Mouse (Mus musculus) embryonic facial prominence, embryonic 14.5 days (tissue): ENCODE data around the gene Vps4b. TPM values are rescaled to one million over a fixed set of nuclear protein-coding genes. Genes with fewer than 3 reads are reported as not detected.
A peak's percentile ranks its signal among the peaks of the same experiment; 100 is the strongest.

ENCODE experiments used
- ATAC-seq: fragments of 200-750 bp; cut with Nextera tagmentation; 2 replicates; pipeline ENCODE4 v1.8.0; 2017; ENCODE audit warnings: low read depth, moderate number of reproducible peaks, moderate TSS enrichment
- DNase-seq: peaks from one replicate; pipeline ENCODE4 v3.0.0-alpha.2; 2015; ENCODE audit warnings: low spot score
- H3K27ac ChIP-seq: fragments of 300-500 bp; sonication (generic); replicated peaks from 2 replicates; pipeline ENCODE4 v1.5.1; 2014; ENCODE audit warnings: low read depth, mild to moderate bottlenecking, low read length, moderate library complexity
- H3K27me3 ChIP-seq: fragments of 300-500 bp; sonication (generic); replicated peaks from 2 replicates; pipeline ENCODE4 v1.6.1; 2014; ENCODE audit warnings: low read length; ENCODE audit not compliant: control insufficient read depth, insufficient read depth
- H3K36me3 ChIP-seq: fragments of 300-500 bp; sonication (generic); 2 replicates; pipeline ENCODE4 v1.6.1; 2014; ENCODE audit warnings: low read length, mixed read lengths; ENCODE audit not compliant: control insufficient read depth, insufficient read depth
- H3K4me1 ChIP-seq: fragments of 300-500 bp; sonication (generic); 2 replicates; pipeline ENCODE4 v1.6.1; 2014; ENCODE audit warnings: antibody characterized with exemption, low read length; ENCODE audit not compliant: control insufficient read depth, insufficient read depth
- H3K4me2 ChIP-seq: fragments of 300-500 bp; sonication (generic); 2 replicates; pipeline ENCODE4 v1.6.1; 2014; ENCODE audit warnings: low read depth, mild to moderate bottlenecking, low read length, moderate library complexity, mixed read lengths
- H3K4me3 ChIP-seq: fragments of 300-500 bp; sonication (generic); 2 replicates; pipeline ENCODE4 v1.5.1; 2014; ENCODE audit warnings: low read depth, mild to moderate bottlenecking, low read length
- H3K9ac ChIP-seq: fragments of 300-500 bp; sonication (generic); 2 replicates; pipeline ENCODE4 v1.6.1; 2014; ENCODE audit warnings: low read depth, mild to moderate bottlenecking, low read length, moderate library complexity, mixed read lengths
- H3K9me3 ChIP-seq: fragments of 300-500 bp; sonication (generic); 2 replicates; pipeline ENCODE4 v1.6.1; 2016; ENCODE audit warnings: low read length; ENCODE audit not compliant: control insufficient read depth
- whole genome bisulfite sequencing: fragments of 180-500 bp; shearing (Covaris S2); extraction: QIAGEN DNeasy Blood & Tissue Kit; methylation state at CpG from one replicate; pipeline ENCODE4 v1.1.7; 2014; 5-methylcytosine and 5-hydroxymethylcytosine counted together
- polyA plus RNA-seq: library from polyadenylated mRNA; unstranded; fragments of >200 nt; fragmentation: Nextera tagmentation; extraction: Ambion mirVana; gene quantifications from 2 replicates; pipeline ENCODE4 v1.2.1, GENCODE M21; 2014

The Vps4b gene
- polyA plus RNA-seq, 1 experiment from 2014 or later = 54.9 TPM

DNA sequence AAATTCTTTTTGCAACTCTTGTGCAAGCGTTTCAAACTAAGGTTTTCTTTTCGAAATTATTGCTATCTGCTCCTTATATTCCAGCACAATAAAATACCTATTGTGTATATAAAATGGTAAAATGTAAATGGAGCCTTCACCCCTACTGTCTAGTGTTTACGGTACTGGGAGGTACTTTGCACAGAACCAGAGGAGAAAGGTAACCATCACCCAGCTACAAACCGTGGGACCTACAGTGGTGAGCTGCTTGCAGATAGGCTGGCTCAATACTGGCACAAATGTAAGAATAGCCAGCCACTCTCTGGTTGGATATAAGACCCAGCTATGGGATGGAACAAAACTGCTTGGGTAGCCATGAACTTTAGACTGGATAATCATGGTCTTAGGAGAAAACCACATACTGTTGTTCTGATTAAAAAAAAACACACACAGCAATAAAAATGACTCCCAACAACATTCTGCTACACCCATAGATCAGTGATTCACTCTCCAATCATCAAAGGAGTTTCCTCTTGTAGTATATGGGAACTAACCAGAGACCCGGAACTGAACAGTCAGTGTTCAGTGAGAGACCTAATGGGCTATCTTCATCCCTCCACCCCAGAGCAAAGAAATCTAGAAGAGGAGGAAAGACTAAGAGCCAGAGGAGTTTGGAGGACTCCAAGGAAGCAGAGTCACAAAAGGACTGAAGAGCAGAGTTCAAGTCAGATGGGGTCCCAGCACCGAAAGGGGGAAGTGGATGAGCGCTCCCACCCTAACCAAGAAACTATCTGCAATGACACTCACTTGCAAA lies 655 bp upstream of the Vps4b start:
- DNase-seq (no peak), ATAC-seq (no peak)
- Histone ChIP-seq H3K4me3 (peak overlapping the region; percentile 88), H3K27me3 (no peaks in the 10 kb centered on the region), H3K27ac (0 out of 2 replicates have a peak overlapping the region, but pooled peaks have one; percentile 28), H3K36me3 (0 out of 2 replicates have a peak, but pooled peaks cover 5% of the 10 kb centered on the region), H3K4me2 (peak overlapping the region; percentile 69), H3K9ac (peak overlapping the region; percentile 44), H3K4me1 (peaks cover 12% of the 10 kb centered on the region), H3K9me3 (no peaks in the 10 kb centered on the region)
- 62% methylated on average over 7 of the region's 7 CpGs for WGBS

DNA sequence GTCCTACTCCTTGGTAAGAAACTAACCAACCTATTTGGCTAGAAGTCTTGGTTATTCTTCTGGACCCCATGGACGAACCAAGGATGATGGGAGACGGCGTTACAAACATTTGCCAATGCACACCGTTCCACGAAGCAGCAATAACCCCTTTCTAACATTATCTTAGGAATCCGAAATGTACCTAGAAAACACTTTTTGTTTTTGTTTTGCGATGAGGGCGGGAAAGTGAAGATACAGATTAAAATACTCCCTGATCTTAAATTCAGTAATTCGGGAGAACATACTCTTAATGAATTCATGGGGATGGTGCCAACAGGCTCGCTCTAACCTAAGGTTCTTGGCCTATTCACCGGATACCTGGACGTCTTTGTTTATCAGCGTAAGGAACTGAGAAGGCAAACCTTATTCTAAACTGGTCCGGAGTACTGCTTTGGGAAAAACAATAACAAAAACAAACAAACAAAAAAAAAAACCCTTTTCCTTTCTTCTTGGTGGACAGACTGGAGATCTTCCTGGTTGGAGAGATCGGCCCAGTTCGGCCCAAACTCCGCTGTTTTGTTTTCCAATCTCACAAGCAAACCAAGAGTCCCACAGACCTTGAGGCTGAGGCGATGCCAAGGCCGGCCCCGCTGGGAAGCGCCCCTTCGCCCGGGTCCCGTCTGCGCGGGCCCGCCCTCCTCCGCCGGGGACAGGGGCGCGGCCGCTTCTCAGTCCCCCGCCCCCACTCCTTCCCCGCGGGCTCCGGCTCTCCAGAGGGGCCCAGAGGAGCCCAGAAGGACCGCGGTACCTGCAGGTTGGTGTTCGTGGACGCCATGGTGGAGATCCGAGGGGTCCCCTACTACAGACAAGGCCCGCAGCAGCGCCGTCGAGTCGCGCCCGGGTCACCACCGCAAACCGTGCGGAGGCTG lies 640 bp downstream of the Vps4b start:
- no peak for DNase-seq
- H3K4me1 ChIP-seq = peaks cover 12% of the 10 kb centered on the region
- H3K4me3 ChIP-seq = peak overlapping the region; percentile 88
- peak; percentile 86 for ATAC-seq
- H3K27ac ChIP-seq = peak overlapping the region; percentile 93
- H3K9me3 ChIP-seq = no peaks in the 10 kb centered on the region
- 0 out of 2 replicates have a peak, but pooled peaks cover 5% of the 10 kb centered on the region for H3K36me3 ChIP-seq
- WGBS = 2% methylated on average over 45 of the region's 51 CpGs
- peak overlapping the region; percentile 69 for H3K4me2 ChIP-seq
- H3K27me3 ChIP-seq = no peaks in the 10 kb centered on the region
- peak overlapping the region; percentile 92 for H3K9ac ChIP-seq

DNA sequence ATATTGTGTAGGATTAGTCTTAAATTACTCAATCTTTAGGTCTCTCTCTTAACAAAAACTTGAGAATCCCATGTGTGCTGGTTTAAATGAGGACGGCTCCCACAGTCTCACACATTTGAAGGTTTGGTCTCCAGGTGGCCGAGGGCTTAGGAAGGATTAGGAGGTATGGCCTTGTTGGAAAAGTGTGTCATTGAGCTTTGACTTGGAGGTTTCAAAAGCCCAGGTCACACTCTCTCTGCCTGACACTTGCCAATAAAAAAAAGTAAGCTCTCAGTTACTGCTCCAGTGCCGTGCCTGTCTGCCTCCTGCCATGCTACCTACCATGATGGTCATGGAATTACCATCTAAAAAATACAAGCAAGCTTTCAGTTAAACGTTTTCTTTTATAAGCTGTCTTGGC lies 21.6 kb downstream of the Vps4b start:
- Histone ChIP-seq H3K27me3 (no peaks in the 10 kb centered on the region), H3K27ac (no peak overlapping the region), H3K9me3 (no peaks in the 10 kb centered on the region), H3K4me1 (no peaks in the 10 kb centered on the region), H3K4me3 (no peak overlapping the region), H3K9ac (no peak overlapping the region), H3K4me2 (no peak overlapping the region), H3K36me3 (peaks cover 77% of the 10 kb centered on the region)
- DNase-seq (no peak), ATAC-seq (no peak)
- 77% methylated on average over 4 of the region's 4 CpGs for WGBS

DNA sequence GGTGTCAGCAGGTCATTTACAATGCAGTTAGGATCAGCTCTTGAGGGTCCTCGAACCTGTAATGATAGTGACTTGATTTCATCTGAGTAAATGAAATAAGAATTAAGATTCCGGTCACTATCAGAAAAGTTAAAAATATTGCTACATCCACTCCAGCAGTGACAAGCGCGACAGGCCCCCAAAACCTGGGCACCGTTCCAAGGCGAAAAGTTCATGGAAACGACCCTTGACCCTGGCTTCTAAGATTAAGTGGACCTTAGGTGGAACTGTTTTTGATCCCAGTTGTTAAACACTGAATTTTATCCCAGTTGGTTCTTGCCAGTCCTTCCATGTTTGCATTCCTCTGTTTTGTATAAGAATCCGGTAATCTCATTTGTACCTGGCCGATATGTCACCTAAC lies 22.4 kb downstream of the Vps4b start:
- peaks cover 73% of the 10 kb centered on the region for H3K36me3 ChIP-seq
- no peaks in the 10 kb centered on the region for H3K9me3 ChIP-seq
- no peak overlapping the region for H3K9ac ChIP-seq
- ATAC-seq = no peak
- H3K4me2 ChIP-seq = no peak overlapping the region
- no peak overlapping the region for H3K4me3 ChIP-seq
- H3K27ac ChIP-seq = no peak overlapping the region
- no peak for DNase-seq
- no peaks in the 10 kb centered on the region for H3K27me3 ChIP-seq
- H3K4me1 ChIP-seq = no peaks in the 10 kb centered on the region
- 93% methylated on average over 9 of the region's 9 CpGs for whole genome bisulfite sequencing

DNA sequence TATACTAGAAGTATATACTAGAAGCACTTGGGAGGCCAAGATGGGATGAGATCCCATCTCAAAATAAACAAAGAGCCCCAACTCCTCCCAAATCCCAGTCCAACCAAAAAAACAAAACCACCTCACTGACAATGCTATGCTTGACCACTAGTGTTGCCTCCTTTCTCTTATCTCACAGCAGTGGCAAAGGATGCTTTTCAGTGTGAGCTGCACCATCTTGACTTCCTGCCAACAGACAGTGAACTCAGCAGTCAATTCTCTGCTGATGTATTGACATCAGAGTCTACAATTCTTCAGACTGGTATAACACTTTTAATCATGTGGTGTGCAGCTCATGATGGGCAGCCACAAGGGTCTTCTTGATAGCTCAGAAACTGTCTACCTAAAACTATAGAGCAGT lies 27.8 kb downstream of the Vps4b start:
- Histone ChIP-seq H3K4me1 (no peaks in the 10 kb centered on the region), H3K9me3 (no peaks in the 10 kb centered on the region), H3K36me3 (peaks cover 66% of the 10 kb centered on the region), H3K27me3 (no peaks in the 10 kb centered on the region), H3K4me3 (no peak overlapping the region), H3K4me2 (no peak overlapping the region), H3K9ac (no peak overlapping the region), H3K27ac (no peak overlapping the region)
- ATAC-seq (no peak), DNase-seq (no peak)

DNA sequence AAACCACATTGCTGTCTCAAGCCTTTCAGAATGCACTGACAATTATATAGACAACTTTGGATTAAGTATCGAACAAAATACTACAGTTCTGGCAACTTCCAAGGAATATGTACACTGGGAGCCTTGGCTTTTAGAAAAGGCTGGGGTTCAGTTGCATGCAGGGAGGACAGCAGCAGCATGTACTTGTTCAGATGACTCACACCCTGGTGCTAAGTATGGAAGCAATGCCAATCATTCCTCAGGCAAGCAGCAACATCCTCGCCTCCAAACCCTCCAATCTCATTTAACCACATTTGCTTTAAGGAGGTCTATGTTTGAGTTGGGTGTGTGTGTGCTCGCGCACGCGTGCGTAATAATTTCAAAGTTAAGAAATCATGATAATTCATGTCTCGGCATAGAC lies 30.8 kb downstream of the Vps4b start:
- DNase-seq (no peak), ATAC-seq (no peak)
- H3K9me3 ChIP-seq = no peaks in the 10 kb centered on the region
- H3K27ac ChIP-seq = no peak overlapping the region
- H3K9ac ChIP-seq = no peak overlapping the region
- H3K4me1 ChIP-seq = no peaks in the 10 kb centered on the region
- H3K4me3 ChIP-seq = no peak overlapping the region
- H3K36me3 ChIP-seq = peaks cover 48% of the 10 kb centered on the region
- 97% methylated on average over 8 of the region's 8 CpGs for WGBS
- no peaks in the 10 kb centered on the region for H3K27me3 ChIP-seq
- H3K4me2 ChIP-seq = no peak overlapping the region

DNA sequence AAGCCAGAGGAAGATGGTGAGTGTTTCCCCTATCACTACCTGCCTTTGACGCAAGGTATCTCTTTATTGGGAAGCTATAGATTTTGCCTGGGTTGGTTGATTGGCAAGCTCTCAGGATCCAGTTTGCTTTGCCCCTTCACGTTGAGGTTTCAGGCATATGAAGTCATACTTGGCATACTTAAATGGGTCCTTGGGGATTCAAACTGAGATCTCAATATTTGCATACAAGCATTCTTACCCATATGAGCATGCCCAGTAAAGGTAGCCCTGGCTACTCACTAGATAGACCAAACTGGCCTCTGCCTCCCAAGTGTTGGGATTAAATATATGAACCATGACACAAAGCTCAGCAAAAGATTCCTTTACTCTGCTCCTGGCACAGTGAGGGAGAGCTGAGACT lies 31.7 kb downstream of the Vps4b start:
- Histone ChIP-seq H3K27me3 (no peaks in the 10 kb centered on the region), H3K27ac (no peak overlapping the region), H3K9ac (no peak overlapping the region), H3K9me3 (no peaks in the 10 kb centered on the region), H3K4me3 (no peak overlapping the region), H3K4me2 (no peak overlapping the region), H3K36me3 (peaks cover 39% of the 10 kb centered on the region), H3K4me1 (no peaks in the 10 kb centered on the region)
- no peak for DNase-seq
- WGBS = 88% methylated on average over 2 of the region's 2 CpGs
- no peak for ATAC-seq

DNA sequence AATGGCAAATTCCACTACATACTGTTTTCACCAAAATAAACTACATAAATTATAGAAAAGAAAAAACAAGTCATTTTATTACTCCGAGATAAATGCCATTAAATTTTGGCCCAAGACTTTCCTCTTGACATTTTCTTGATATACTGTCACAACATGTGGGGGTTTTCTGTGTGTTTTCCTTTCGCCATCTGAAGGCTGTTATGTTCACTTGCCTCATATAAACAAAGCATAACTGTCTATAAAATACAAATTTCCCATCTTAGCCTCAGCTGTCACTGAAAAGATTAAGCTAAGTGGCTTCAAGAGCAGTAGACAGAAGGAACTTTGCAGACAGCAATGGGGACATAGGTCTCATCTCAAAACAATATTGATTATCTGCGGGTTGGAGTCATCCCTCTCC lies 32.2 kb downstream of the Vps4b start:
- Histone ChIP-seq H3K27me3 (no peaks in the 10 kb centered on the region), H3K27ac (no peak overlapping the region), H3K9ac (no peak overlapping the region), H3K4me3 (no peak overlapping the region), H3K4me2 (no peak overlapping the region), H3K4me1 (no peaks in the 10 kb centered on the region), H3K36me3 (peaks cover 38% of the 10 kb centered on the region), H3K9me3 (no peaks in the 10 kb centered on the region)
- DNase-seq (no peak), ATAC-seq (no peak)
- 91% methylated on average over 3 of the region's 3 CpGs for WGBS
